Mouse (Mus musculus) thymus, postnatal 0 days (tissue): ENCODE results near the gene 1700017N19Rik. TPM values are rescaled to one million over a fixed set of nuclear protein-coding genes. Genes with fewer than 3 reads are reported as not detected.

Experiments
- DNase-seq: peaks from one replicate; pipeline ENCODE4 v3.0.0-alpha.2; 2015; ENCODE audit warnings: low spot score
- polyA plus RNA-seq: library from polyadenylated mRNA; unstranded; fragments of >200 nt; fragmentation: Nextera tagmentation; extraction: Ambion mirVana; gene quantifications from 2 replicates; pipeline ENCODE4 v1.2.1, GENCODE M21; 2015

1700017N19Rik gene
- polyA plus RNA-seq, 1 experiment from 2014 or later: not detected

DNA sequence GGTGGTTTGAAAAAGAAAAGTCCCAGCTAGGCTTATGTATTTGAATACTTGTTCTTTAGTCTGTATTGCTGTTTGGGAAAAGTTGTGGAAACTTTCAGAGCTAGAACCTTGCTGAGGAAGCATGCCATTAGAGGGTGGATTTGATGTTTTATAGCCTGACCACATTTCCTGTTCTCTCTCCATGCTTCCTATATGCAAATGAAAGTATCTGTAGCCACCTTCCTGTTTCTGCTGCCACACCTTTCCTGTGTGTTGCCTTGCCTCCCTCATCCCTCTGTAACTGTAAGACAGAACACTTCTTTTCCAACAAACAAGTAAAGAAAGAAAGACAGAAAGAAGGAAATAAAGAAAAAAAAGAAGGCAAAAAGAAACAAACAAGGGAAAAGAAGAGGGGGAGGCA lies 63.9 kb downstream of the 1700017N19Rik start:
- no peak for DNase-seq

DNA sequence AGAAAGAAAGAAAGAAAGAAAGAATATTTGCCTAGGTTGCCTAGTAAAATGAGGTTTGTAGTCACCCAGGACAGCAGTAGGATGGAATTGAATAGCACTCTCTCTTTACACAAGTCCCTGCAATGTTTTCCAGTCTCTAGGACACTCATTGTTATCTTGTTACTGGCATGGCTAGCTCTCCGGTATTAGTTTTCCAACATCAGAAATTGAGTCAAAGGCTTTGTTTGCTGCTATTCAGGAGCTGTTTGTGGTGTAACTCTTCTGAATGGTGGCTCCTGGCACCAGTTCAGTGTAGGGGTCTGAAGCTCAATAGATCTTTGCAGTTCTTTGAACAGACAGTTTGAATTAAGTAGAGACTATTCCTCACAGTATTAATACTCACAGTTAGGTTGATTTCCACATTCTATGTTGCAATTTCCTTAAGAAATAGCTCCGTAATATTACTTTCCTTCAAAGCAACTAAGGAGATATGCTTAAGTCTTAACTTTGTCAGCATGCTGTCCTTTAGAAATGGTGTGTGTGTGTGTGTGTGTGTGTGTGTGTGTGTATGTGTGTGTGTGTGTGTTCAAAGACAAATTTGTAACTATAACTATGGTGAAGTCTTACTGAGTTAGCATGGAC lies 71.8 kb downstream of the 1700017N19Rik start:
- DNase-seq: no peak

Other genes starting within 250 kb of the 1700017N19Rik start
- not detected in 2 replicates for gene Gm4302, start 249.6 kb upstream of the 1700017N19Rik start, polyA plus RNA-seq
- not detected in 2 replicates for gene Gm4303, start 244.5 kb upstream of the 1700017N19Rik start, polyA plus RNA-seq
- not detected in 2 replicates for gene Gm4305, start 239.4 kb upstream of the 1700017N19Rik start, polyA plus RNA-seq
- not detected in 2 replicates for gene Gm4307, start 229.1 kb upstream of the 1700017N19Rik start, polyA plus RNA-seq
- gene Gm4312, start 207.9 kb upstream of the 1700017N19Rik start, polyA plus RNA-seq: not detected in 2 replicates
- gene Tmtc3, start 103.1 kb upstream of the 1700017N19Rik start, polyA plus RNA-seq: 5.2 and 6.8 TPM in 2 replicates
- gene Cep290, start 102.9 kb upstream of the 1700017N19Rik start, polyA plus RNA-seq: 3.3 and 3.9 TPM in 2 replicates
- gene 4930430F08Rik, start 61 bp upstream of the 1700017N19Rik start, polyA plus RNA-seq: 9.0 and 10.0 TPM in 2 replicates